Mouse (Mus musculus): Measurements from ENCODE around the gene Gm10300. TPM values are rescaled to one million over a fixed set of nuclear protein-coding genes. Genes with fewer than 3 reads are reported as not detected.

Gm10300 gene
- polyA plus RNA-seq, 1 experiment from 2014 or later, result 0.18 TPM

- H3K9ac ChIP-seq (replicated peaks), result peak overlapping the region; percentile 42
- 0 out of 2 replicates have a peak overlapping the region, but pooled peaks have one; percentile 3 for H3K4me3 ChIP-seq (ENCODE audit: low read depth, low read length)
- H3K36me3 ChIP-seq (replicated peaks; ENCODE audit: insufficient read depth, low read length), result peaks cover 46% of the 10 kb centered on the region
- H3K9me3 ChIP-seq (ENCODE audit: low read length), result no peaks in the 10 kb centered on the region
- peak; percentile 69 for DNase-seq
- peak; percentile 92 for ATAC-seq
- peaks cover 74% of the 10 kb centered on the region for H3K4me1 ChIP-seq (ENCODE audit: insufficient read depth)
- TF ChIP-seq CTCF (IDR thresholded peaks at IDR 0.05; ENCODE audit: low read depth) (0 out of 2 replicates have a peak, but pooled peaks have one; percentile 7), EP300 (IDR thresholded peaks at IDR 0.05; ENCODE audit: low read depth) (peak; percentile 93)
- peak overlapping the region; percentile 62 for H3K4me2 ChIP-seq (ENCODE audit: low read depth, low read length)
- peak overlapping the region; percentile 97 for H3K27ac ChIP-seq (ENCODE audit: low read depth)
- WGBS (ENCODE audit: insufficient replicate concordance), result 47% methylated on average over 17 of the region's 17 CpGs
- no peaks in the 10 kb centered on the region for H3K27me3 ChIP-seq (ENCODE audit: insufficient read depth, low read length)
Measured at GRCm38 (mm10) chr4:132060040-132060832, 14.3 kb upstream of the Gm10300 start.

GRCm38 (mm10) chr4:132062289-132062688 is 12.2 kb upstream of the Gm10300 start:
- Histone ChIP-seq H3K4me1 (ENCODE audit: insufficient read depth) (peaks cover 89% of the 10 kb centered on the region), H3K4me3 (ENCODE audit: low read depth, low read length) (no peak overlapping the region), H3K4me2 (ENCODE audit: low read depth, low read length) (peak overlapping the region; percentile 36), H3K27ac (ENCODE audit: low read depth) (peak overlapping the region; percentile 97), H3K9me3 (ENCODE audit: low read length) (no peaks in the 10 kb centered on the region), H3K9ac (replicated peaks) (peak overlapping the region; percentile 32), H3K36me3 (replicated peaks; ENCODE audit: insufficient read depth, low read length) (peaks cover 63% of the 10 kb centered on the region), H3K27me3 (ENCODE audit: insufficient read depth, low read length) (no peaks in the 10 kb centered on the region)
- 72% methylated on average over 8 of the region's 8 CpGs for WGBS (ENCODE audit: insufficient replicate concordance)
- ATAC-seq, result no peak
- TF ChIP-seq EP300 (IDR thresholded peaks at IDR 0.05; ENCODE audit: low read depth), result no peak
- TF ChIP-seq CTCF (IDR thresholded peaks at IDR 0.05; ENCODE audit: low read depth), result no peak
- DNase-seq, result no peak

GRCm38 (mm10) chr4:132062934-132063884 is 11.3 kb upstream of the Gm10300 start:
- no peaks in the 10 kb centered on the region for H3K27me3 ChIP-seq (ENCODE audit: insufficient read depth, low read length)
- no peaks in the 10 kb centered on the region for H3K9me3 ChIP-seq (ENCODE audit: low read length)
- peak overlapping the region; percentile 32; the same call in 1 of the 2 replicates for H3K9ac ChIP-seq (replicated peaks)
- no peak overlapping the region for H3K4me3 ChIP-seq (ENCODE audit: low read depth, low read length)
- 53% methylated on average over 17 of the region's 17 CpGs for WGBS (ENCODE audit: insufficient replicate concordance)
- peaks cover 62% of the 10 kb centered on the region for H3K36me3 ChIP-seq (replicated peaks; ENCODE audit: insufficient read depth, low read length)
- H3K27ac ChIP-seq (ENCODE audit: low read depth), result peak overlapping the region; percentile 97
- ATAC-seq (no peak), DNase-seq (no peak)
- TF ChIP-seq EP300 (IDR thresholded peaks at IDR 0.05; ENCODE audit: low read depth) (no peak), CTCF (IDR thresholded peaks at IDR 0.05; ENCODE audit: low read depth) (no peak)
- peak overlapping the region; percentile 36; the same call in 1 of the 2 replicates for H3K4me2 ChIP-seq (ENCODE audit: low read depth, low read length)
- H3K4me1 ChIP-seq (ENCODE audit: insufficient read depth), result peaks cover 90% of the 10 kb centered on the region

GRCm38 (mm10) chr4:132064550-132064949 is 9.9 kb upstream of the Gm10300 start:
- H3K27ac ChIP-seq (ENCODE audit: low read depth), result peak overlapping the region; percentile 90
- ATAC-seq, result no peak
- 80% methylated on average over 5 of the region's 5 CpGs for WGBS (ENCODE audit: insufficient replicate concordance)
- H3K27me3 ChIP-seq (ENCODE audit: insufficient read depth, low read length), result no peaks in the 10 kb centered on the region
- peaks cover 87% of the 10 kb centered on the region for H3K4me1 ChIP-seq (ENCODE audit: insufficient read depth)
- peak overlapping the region; percentile 36; the same call in 1 of the 2 replicates for H3K4me2 ChIP-seq (ENCODE audit: low read depth, low read length)
- TF ChIP-seq CTCF (IDR thresholded peaks at IDR 0.05; ENCODE audit: low read depth) (no peak), EP300 (IDR thresholded peaks at IDR 0.05; ENCODE audit: low read depth) (no peak)
- no peak overlapping the region for H3K4me3 ChIP-seq (ENCODE audit: low read depth, low read length)
- peaks cover 66% of the 10 kb centered on the region for H3K36me3 ChIP-seq (replicated peaks; ENCODE audit: insufficient read depth, low read length)
- 0 out of 2 replicates have a peak overlapping the region, but pooled peaks have one; percentile 17 for H3K9ac ChIP-seq (replicated peaks)
- DNase-seq, result no peak
- no peaks in the 10 kb centered on the region for H3K9me3 ChIP-seq (ENCODE audit: low read length)

- Histone ChIP-seq H3K9ac (replicated peaks) (peak overlapping the region; percentile 56), H3K27ac (ENCODE audit: low read depth) (peak overlapping the region; percentile 90)
Measured at GRCm38 (mm10) chr4:132065578-132065977, 8.9 kb upstream of the Gm10300 start.

More at GRCm38 (mm10) chr4:132065578-132065977, 8.9 kb upstream of the Gm10300 start:
- Histone ChIP-seq H3K4me3 (ENCODE audit: low read depth, low read length) (peak overlapping the region; percentile 15; the same call in 1 of the 2 replicates), H3K36me3 (replicated peaks; ENCODE audit: insufficient read depth, low read length) (peaks cover 68% of the 10 kb centered on the region), H3K4me2 (ENCODE audit: low read depth, low read length) (peak overlapping the region; percentile 85), H3K4me1 (ENCODE audit: insufficient read depth) (peaks cover 80% of the 10 kb centered on the region), H3K27me3 (ENCODE audit: insufficient read depth, low read length) (no peaks in the 10 kb centered on the region), H3K9me3 (ENCODE audit: low read length) (no peaks in the 10 kb centered on the region)
- DNase-seq (no peak), ATAC-seq (peak; percentile 16)
- 22% methylated on average over 3 of the region's 3 CpGs for WGBS (ENCODE audit: insufficient replicate concordance)
- TF ChIP-seq EP300 (IDR thresholded peaks at IDR 0.05; ENCODE audit: low read depth) (no peak), CTCF (IDR thresholded peaks at IDR 0.05; ENCODE audit: low read depth) (no peak)
